Mouse (Mus musculus) midbrain, embryonic 12.5 days (tissue): ENCODE measurements around the gene Socs5. TPM values are rescaled to one million over a fixed set of nuclear protein-coding genes. Genes with fewer than 3 reads are reported as not detected.

Source experiments
- ATAC-seq: fragments of 200-750 bp; cut with Nextera tagmentation; 2 replicates; pipeline ENCODE4 v1.8.0; 2017; ENCODE audit warnings: low read depth, moderate TSS enrichment, moderate library complexity; ENCODE audit not compliant: low FRiP score
- H3K27ac ChIP-seq: fragments of 300-500 bp; sonication (generic); replicated peaks from 2 replicates; pipeline ENCODE4 v1.5.1; 2016; ENCODE audit warnings: mild to moderate bottlenecking
- H3K27me3 ChIP-seq: fragments of 300-500 bp; sonication (generic); 2 replicates; pipeline ENCODE4 v1.6.1; 2016; ENCODE audit warnings: mild to moderate bottlenecking
- H3K36me3 ChIP-seq: fragments of 300-500 bp; sonication (generic); 2 replicates; pipeline ENCODE4 v1.6.1; 2016
- H3K4me1 ChIP-seq: fragments of 300-500 bp; sonication (generic); 2 replicates; pipeline ENCODE4 v1.6.1; 2016
- H3K4me2 ChIP-seq: fragments of 300-500 bp; sonication (generic); replicated peaks from 2 replicates; pipeline ENCODE4 v1.6.1; 2016; ENCODE audit warnings: mild to moderate bottlenecking, moderate library complexity
- H3K4me3 ChIP-seq: fragments of 300-500 bp; sonication (generic); 2 replicates; pipeline ENCODE4 v1.5.1; 2016; ENCODE audit warnings: mild to moderate bottlenecking
- H3K9ac ChIP-seq: fragments of 300-500 bp; sonication (generic); replicated peaks from 2 replicates; pipeline ENCODE4 v1.6.1; 2016; ENCODE audit warnings: mild to moderate bottlenecking, moderate library complexity
- H3K9me3 ChIP-seq: fragments of 300-500 bp; sonication (generic); 2 replicates; pipeline ENCODE4 v1.6.1; 2016; ENCODE audit warnings: mild to moderate bottlenecking
- WGBS: fragments of 180-500 bp; shearing (Covaris S2); methylation state at CpG from one replicate; pipeline ENCODE4 v1.1.7; 2016; 5-methylcytosine and 5-hydroxymethylcytosine counted together
- polyA plus RNA-seq: library from polyadenylated mRNA; unstranded; fragments of >200 nt; fragmentation: Nextera tagmentation; extraction: Ambion mirVana; gene quantifications from 2 replicates; pipeline ENCODE4 v1.2.1, GENCODE M21; 2016

Socs5 gene
- polyA plus RNA-seq, 1 experiment from 2014 or later = 14.1 TPM

DNA sequence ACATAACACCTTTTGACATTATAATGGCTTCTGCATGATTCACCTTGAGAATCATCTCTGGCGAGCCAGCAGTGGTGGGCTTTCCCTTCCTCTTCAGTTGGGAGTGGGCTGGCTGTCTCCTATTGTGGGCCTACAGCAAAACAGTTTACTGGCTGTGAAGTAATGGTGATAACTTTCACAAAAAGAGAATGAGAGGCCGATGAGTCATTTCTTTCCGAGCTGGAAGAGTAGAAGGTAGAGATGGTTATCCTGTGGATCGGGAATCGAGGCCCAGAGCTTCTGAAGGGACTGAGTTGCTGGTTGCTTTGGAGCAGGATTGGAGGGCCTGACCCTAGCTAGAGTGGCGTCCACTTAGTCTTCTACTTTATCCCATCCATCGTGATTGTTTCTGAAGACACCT, 2.0 kb downstream of the Socs5 start:
- Histone ChIP-seq H3K36me3 (no peaks in the 10 kb centered on the region), H3K4me3 (no peak overlapping the region), H3K4me2 (no peak overlapping the region), H3K4me1 (peaks cover 22% of the 10 kb centered on the region; the same call in 1 of the 2 replicates), H3K9ac (no peak overlapping the region), H3K27ac (no peak overlapping the region), H3K27me3 (no peaks in the 10 kb centered on the region), H3K9me3 (no peaks in the 10 kb centered on the region)
- 85% methylated on average over 7 of the region's 7 CpGs for WGBS
- no peak for ATAC-seq

DNA sequence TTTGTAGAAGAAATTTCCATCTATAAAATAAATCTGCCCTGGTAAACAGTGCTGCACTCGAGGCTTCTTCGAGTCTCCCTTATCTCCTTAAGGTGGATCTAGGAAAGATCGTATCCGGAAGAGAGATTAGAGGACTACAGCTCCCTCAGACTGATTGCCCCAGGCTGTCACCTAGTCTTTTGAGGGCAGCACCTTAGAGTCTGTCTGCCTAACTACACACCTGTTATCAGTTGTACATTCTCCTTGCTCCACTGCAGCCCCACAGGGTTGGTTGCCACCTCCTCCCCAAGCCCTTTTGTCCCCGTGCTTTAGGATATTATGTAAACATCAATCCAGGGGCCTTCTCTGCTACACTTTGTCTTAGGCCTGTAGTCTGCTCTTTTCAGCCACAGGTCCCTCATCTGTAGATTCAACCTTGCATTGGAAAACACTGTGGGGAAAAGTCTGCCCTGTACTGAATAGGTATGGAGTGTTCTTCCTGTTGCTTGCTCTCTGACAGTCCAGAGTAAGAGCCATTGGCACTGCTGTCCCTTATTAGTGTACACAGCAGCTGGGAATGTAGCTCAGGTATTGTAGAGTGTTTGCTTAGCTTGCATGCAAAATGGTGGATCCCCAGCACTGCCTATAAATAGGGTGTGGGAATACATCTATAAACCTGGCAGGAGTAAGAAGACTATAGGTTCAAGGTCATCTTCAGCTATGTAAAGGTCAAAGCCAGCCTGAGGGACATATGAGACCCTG, 5.5 kb downstream of the Socs5 start:
- Histone ChIP-seq H3K27ac (no peak overlapping the region), H3K4me3 (no peak overlapping the region), H3K9ac (no peak overlapping the region), H3K4me1 (peaks cover 20% of the 10 kb centered on the region), H3K36me3 (no peaks in the 10 kb centered on the region), H3K4me2 (no peak overlapping the region), H3K9me3 (no peaks in the 10 kb centered on the region), H3K27me3 (no peaks in the 10 kb centered on the region)
- ATAC-seq = no peak
- WGBS = 82% methylated on average over 5 of the region's 5 CpGs

GRCm38 (mm10) chr17:87115615-87116014, 8.1 kb downstream of the Socs5 start:
- H3K4me3 ChIP-seq = no peak overlapping the region
- H3K4me2 ChIP-seq = no peak overlapping the region
- WGBS = 67% methylated on average over 6 of the region's 6 CpGs
- H3K4me1 ChIP-seq = peaks cover 7% of the 10 kb centered on the region; the same call in 1 of the 2 replicates
- no peak overlapping the region for H3K9ac ChIP-seq
- no peak overlapping the region for H3K27ac ChIP-seq
- H3K27me3 ChIP-seq = no peaks in the 10 kb centered on the region
- ATAC-seq = no peak
- no peaks in the 10 kb centered on the region for H3K9me3 ChIP-seq
- H3K36me3 ChIP-seq = no peaks in the 10 kb centered on the region

- WGBS = 87% methylated on average over 7 of the region's 7 CpGs
- peaks cover 7% of the 10 kb centered on the region; the same call in 1 of the 2 replicates for H3K4me1 ChIP-seq
- H3K4me2 ChIP-seq = no peak overlapping the region
- no peak overlapping the region for H3K9ac ChIP-seq
- no peaks in the 10 kb centered on the region for H3K27me3 ChIP-seq
- peaks cover 5% of the 10 kb centered on the region; the same call in 1 of the 2 replicates for H3K36me3 ChIP-seq
- ATAC-seq = no peak
- H3K27ac ChIP-seq = no peak overlapping the region
- no peak overlapping the region for H3K4me3 ChIP-seq
- H3K9me3 ChIP-seq = no peaks in the 10 kb centered on the region
Measured at GRCm38 (mm10) chr17:87118966-87119526, 11.6 kb downstream of the Socs5 start.

DNA sequence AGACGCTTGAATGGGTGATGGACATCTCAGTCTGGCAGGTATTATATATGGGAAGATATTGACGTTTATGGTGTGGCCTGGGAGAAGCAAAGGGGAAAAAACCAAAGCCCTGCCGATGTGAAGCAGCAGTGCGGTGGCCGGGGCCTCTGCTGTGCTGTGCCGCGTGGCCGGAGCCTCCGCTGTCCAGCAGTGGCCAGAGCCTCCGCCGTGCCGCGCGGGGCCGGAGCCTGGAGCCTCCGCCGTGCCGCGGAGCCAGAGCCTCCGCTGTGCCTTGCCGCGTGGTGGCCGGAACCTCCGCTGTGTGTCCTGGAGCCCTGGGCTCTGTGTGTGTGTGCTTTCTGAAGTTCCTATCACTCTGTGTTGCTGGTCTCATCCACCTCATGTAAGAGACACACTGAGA, 17.9 kb downstream of the Socs5 start:
- H3K4me2 ChIP-seq = peak overlapping the region; percentile 51
- no peak; the same call in 1 of the 2 replicates for ATAC-seq
- no peaks in the 10 kb centered on the region for H3K27me3 ChIP-seq
- 50% methylated on average over 24 of the region's 24 CpGs for WGBS
- H3K9ac ChIP-seq = 0 out of 2 replicates have a peak overlapping the region, but pooled peaks have one; percentile 28
- no peaks in the 10 kb centered on the region for H3K9me3 ChIP-seq
- H3K36me3 ChIP-seq = peaks cover 5% of the 10 kb centered on the region
- no peak overlapping the region for H3K27ac ChIP-seq
- H3K4me3 ChIP-seq = peak overlapping the region; percentile 28
- H3K4me1 ChIP-seq = no peaks in the 10 kb centered on the region

DNA sequence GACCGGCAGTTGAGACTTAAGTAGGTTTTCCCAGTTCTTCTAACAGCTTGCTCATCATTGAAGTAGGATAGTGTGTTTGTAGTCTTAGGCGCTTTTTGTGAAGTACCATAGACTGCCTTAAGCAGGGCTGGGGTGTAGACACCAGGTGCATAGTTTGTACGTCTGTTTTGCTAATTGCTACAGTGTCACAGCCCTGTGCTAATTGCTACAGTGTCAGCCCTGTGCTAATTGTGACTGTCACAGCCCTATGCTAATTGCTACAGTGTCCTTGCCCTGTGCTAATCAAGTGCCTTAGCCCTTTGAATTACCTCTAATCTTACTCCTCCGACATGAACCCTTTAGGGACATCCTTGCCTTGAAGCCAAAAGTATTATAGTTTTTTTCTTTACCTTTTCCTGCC, 24.8 kb downstream of the Socs5 start:
- peaks cover 4% of the 10 kb centered on the region; the same call in 1 of the 2 replicates for H3K4me1 ChIP-seq
- ATAC-seq = no peak
- H3K27me3 ChIP-seq = no peaks in the 10 kb centered on the region
- H3K9me3 ChIP-seq = no peaks in the 10 kb centered on the region
- H3K9ac ChIP-seq = no peak overlapping the region
- no peak overlapping the region for H3K4me2 ChIP-seq
- no peak overlapping the region for H3K4me3 ChIP-seq
- H3K27ac ChIP-seq = no peak overlapping the region
- WGBS = 74% methylated on average over 4 of the region's 4 CpGs
- peaks cover 17% of the 10 kb centered on the region for H3K36me3 ChIP-seq

DNA sequence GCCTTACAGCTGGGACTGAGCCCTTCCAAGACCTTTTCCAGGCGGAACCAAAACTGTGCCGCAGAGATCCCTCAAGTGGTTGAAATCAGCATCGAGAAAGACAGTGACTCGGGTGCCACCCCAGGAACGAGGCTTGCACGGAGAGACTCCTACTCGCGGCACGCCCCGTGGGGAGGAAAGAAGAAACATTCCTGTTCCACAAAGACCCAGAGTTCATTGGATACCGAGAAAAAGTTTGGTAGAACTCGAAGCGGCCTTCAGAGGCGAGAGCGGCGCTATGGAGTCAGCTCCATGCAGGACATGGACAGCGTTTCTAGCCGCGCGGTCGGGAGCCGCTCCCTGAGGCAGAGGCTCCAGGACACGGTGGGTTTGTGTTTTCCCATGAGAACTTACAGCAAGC, 26.3 kb downstream of the Socs5 start:
- no peak overlapping the region for H3K9ac ChIP-seq
- 73% methylated on average over 23 of the region's 23 CpGs for WGBS
- no peaks in the 10 kb centered on the region for H3K27me3 ChIP-seq
- no peaks in the 10 kb centered on the region for H3K9me3 ChIP-seq
- H3K4me3 ChIP-seq = no peak overlapping the region
- no peak overlapping the region for H3K27ac ChIP-seq
- H3K36me3 ChIP-seq = peaks cover 17% of the 10 kb centered on the region
- peaks cover 4% of the 10 kb centered on the region; the same call in 1 of the 2 replicates for H3K4me1 ChIP-seq
- H3K4me2 ChIP-seq = no peak overlapping the region; the same call in 1 of the 2 replicates
- ATAC-seq = no peak

GRCm38 (mm10) chr17:87134631-87135030, 27.2 kb downstream of the Socs5 start:
- ATAC-seq = no peak
- WGBS = 93% methylated on average over 24 of the region's 24 CpGs
- Histone ChIP-seq H3K4me1 (peaks cover 4% of the 10 kb centered on the region; the same call in 1 of the 2 replicates), H3K27ac (no peak overlapping the region), H3K9me3 (no peaks in the 10 kb centered on the region), H3K9ac (no peak overlapping the region), H3K4me3 (no peak overlapping the region), H3K36me3 (peaks cover 17% of the 10 kb centered on the region), H3K27me3 (no peaks in the 10 kb centered on the region), H3K4me2 (no peak overlapping the region)

GRCm38 (mm10) chr17:87135741-87136140, 28.3 kb downstream of the Socs5 start:
- peaks cover 4% of the 10 kb centered on the region; the same call in 1 of the 2 replicates for H3K4me1 ChIP-seq
- H3K9ac ChIP-seq = no peak overlapping the region
- no peak for ATAC-seq
- H3K4me3 ChIP-seq = no peak overlapping the region
- H3K4me2 ChIP-seq = no peak overlapping the region
- H3K36me3 ChIP-seq = peaks cover 17% of the 10 kb centered on the region
- 92% methylated on average over 6 of the region's 6 CpGs for WGBS
- no peak overlapping the region for H3K27ac ChIP-seq
- no peaks in the 10 kb centered on the region for H3K9me3 ChIP-seq
- H3K27me3 ChIP-seq = no peaks in the 10 kb centered on the region

DNA sequence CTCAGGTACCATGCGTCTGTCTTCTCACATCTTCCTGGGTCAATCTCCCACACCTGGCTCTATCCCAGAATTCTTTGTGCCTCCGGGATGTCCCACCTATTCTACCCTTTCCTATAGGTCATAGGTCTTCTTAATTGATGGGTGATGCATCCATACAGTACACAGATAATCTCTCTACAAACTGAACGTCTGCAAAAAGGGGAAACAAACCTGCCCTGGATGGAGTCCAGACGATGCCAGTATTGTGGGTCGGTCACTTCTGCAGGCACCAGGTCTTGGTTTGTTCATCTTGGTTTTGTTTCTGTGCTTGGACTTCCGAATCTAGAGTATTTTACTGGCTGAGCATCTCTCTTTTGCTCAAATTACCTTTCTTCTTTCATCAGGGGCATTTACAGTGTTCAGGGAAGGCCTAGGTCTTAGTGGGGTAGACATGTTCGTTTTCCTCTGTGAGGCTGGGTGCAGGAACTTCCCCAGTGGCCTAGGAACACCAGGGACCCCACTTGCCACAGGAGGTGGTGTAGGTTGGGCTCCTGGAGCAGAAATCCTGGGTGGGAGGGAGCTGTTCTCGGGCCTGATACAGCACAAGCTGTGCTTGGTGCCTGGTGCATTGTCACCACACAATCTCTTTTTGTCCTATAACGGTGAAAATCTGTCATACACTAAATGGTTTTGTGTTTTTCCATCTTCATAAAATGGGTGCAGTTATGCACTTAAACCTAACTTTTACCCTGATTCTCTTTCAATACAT, 33.9 kb downstream of the Socs5 start:
- no peak for ATAC-seq
- Histone ChIP-seq H3K4me3 (no peak overlapping the region), H3K4me2 (no peak overlapping the region), H3K9ac (no peak overlapping the region), H3K27ac (no peak overlapping the region), H3K9me3 (no peaks in the 10 kb centered on the region), H3K36me3 (no peaks in the 10 kb centered on the region), H3K4me1 (0 out of 2 replicates have a peak, but pooled peaks cover 2% of the 10 kb centered on the region), H3K27me3 (no peaks in the 10 kb centered on the region)
- 85% methylated on average over 9 of the region's 9 CpGs for WGBS

- ATAC-seq = no peak
Measured at GRCm38 (mm10) chr17:87142271-87142670, 34.8 kb downstream of the Socs5 start.

GRCm38 (mm10) chr17:87143186-87143585, 35.7 kb downstream of the Socs5 start:
- H3K9ac ChIP-seq = no peak overlapping the region
- no peak overlapping the region for H3K4me3 ChIP-seq
- no peak overlapping the region for H3K27ac ChIP-seq
- no peaks in the 10 kb centered on the region for H3K36me3 ChIP-seq
- no peak overlapping the region for H3K4me2 ChIP-seq
- H3K4me1 ChIP-seq = 0 out of 2 replicates have a peak, but pooled peaks cover 2% of the 10 kb centered on the region
- no peak for ATAC-seq
- 81% methylated on average over 14 of the region's 14 CpGs for WGBS
- no peaks in the 10 kb centered on the region for H3K9me3 ChIP-seq
- H3K27me3 ChIP-seq = no peaks in the 10 kb centered on the region

More at GRCm38 (mm10) chr17:87142271-87142670, 34.8 kb downstream of the Socs5 start:
- Histone ChIP-seq H3K27ac (no peak overlapping the region), H3K9ac (no peak overlapping the region), H3K27me3 (no peaks in the 10 kb centered on the region), H3K36me3 (no peaks in the 10 kb centered on the region), H3K9me3 (no peaks in the 10 kb centered on the region), H3K4me2 (no peak overlapping the region), H3K4me1 (0 out of 2 replicates have a peak, but pooled peaks cover 2% of the 10 kb centered on the region), H3K4me3 (no peak overlapping the region)
- 60% methylated on average over 11 of the region's 11 CpGs for WGBS
